Mouse (Mus musculus): ENCODE measurements around the gene Bbof1.

Bbof1 gene

DNA sequence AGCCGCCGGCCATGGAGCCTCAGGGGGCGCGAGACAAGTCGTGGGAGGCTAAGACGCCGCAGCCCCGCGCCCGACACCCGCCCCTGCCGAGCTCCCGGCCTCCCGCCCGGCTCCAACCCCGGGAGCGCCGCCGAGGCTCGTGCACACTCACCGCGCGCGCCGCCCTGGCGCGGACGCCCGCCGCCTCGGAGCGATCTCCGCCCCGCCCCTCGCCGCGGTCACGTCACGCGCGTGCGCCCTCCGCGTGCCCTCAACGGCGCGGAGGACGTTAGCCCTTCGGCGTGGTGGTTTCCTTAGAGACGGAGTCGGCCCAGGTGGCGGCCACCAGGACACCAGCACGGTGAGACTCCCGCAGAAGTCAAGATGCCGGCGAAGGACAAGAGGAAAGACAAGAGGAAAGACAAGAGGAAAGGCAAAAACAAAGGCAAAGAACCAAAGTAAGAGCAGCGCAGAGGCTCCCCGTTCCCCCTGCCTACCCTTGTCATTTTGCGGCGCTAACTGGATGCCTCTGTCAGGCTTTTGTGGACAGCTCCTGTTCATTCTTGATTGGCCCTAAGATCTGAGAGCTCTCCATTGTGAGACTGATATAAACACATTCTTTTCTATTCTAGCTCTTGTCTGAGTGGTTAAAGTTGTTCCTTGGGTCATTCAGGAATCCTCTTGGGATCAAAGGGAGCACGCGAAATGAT lies at the start of gene Bbof1, which contains the start of gene Entpd5:
Gene Bbof1, plus strand, starts transcription at position 253 of the 689 bp plus-strand sequence.
Gene Entpd5, minus strand, starts transcription at position 211 of the 689 bp plus-strand sequence.
- DNase-seq, result peak; percentile 95 to 98

DNA sequence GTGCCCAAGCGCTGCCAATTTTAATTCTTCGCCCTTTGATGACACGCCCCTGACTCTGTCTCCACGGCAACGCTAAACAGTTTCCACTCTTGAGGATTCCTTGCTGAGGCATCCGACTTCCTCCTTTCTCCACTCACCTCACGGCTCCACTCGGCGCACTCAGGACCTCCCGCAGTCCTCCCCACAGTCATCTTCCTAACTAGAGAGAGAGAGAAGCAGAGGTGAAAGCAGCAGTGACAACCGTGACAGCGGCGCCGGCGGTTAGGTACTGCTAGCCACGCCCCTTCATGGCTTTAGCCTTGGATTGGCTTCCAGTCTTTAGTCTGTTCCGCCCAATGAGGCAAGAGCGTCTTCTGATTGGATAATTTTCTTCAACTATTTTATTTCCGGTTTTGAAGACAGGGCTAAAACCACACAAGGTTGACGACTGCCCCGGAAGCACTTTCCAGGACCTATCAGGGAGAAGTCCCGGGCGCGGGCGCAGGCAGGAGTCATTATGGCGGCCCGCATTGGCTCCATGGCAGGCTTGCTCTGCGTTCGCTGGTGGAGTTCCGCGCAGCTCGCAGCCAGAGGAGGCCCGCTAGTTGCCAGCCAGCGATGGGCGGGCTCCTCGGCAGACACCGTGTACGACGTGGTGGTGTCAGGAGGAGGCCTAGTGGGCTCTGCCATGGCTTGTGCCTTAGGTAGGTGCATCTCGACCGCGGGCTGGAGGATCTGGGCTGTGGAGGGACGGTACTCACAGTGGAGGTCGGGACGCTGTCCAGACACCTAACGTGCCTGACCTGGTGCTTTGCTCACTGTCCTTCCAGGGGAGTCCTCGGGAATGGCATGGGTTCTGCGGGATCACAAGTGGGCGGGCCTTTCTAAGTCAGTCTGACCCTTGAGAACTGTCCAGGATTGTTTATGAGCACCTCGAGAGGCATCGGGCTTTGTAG lies 47.0 kb upstream of the Bbof1 start, which contains the start of the genes Coq6 and Fam161b:
Gene Coq6, plus strand, starts transcription at position 103 of the 935 bp plus-strand sequence.
Gene Fam161b, minus strand, starts transcription at position 279 of the 935 bp plus-strand sequence.
- peak; percentile 91 to 96 for DNase-seq

DNA sequence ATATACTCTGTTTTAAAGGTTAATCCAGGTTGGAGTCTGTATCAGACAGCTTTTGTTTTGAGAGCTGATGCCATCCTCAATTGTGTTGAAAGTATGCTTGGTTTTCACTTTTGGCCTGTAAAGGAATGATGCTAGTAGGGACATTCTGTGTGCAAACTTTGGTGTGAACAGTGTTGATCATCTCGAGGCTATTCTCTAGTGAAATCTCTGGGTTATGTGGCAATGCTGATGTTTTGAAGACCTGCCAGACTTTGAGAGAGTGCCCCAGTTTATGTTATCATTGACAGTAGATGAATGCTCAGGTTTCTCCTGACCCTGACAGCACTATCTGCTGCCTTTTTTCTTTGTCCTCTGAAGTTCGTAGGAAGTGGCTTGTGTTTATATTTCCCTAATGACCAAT lies 46.0 kb upstream of the Bbof1 start:
- DNase-seq, result no peak

DNA sequence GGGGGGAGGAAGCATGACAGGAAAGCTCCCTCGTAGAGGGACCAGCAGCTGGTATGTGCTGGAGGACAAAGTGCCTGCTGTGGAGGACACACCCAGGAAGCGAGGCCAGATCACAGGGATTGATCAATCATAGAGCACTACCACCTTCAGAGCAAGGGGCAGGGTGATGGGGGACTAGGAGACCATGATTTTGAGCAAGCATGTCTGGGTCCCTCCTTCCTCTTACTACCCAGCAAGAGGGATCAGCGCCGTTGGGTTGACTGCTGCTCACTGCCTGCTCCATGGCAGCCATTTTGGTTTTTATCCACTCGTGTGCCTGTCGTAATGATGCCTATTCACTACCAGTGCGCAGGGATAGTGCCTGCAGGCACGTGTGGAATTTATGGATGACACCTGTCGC lies 44.6 kb upstream of the Bbof1 start:
- DNase-seq, result no peak

DNA sequence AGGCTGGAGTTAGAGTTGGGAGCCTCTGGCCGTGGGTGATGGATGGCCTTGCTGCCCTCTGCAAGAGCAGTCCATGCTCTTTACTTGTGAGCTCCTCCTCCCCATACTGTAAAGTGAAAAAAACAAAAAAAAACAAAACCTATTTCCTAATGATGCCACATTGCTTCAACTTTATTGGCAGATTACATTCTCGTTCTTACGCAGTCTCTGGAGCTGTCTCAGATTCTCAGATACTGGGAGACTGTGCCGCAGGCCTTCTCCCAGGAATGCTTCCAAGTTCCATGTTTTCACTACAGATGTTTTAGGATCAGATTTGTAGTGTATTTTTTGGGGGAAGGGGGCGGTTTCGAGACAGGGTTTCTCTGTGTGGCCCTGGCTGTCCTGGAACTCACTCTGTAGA lies 43.7 kb upstream of the Bbof1 start:
- no peak for DNase-seq

DNA sequence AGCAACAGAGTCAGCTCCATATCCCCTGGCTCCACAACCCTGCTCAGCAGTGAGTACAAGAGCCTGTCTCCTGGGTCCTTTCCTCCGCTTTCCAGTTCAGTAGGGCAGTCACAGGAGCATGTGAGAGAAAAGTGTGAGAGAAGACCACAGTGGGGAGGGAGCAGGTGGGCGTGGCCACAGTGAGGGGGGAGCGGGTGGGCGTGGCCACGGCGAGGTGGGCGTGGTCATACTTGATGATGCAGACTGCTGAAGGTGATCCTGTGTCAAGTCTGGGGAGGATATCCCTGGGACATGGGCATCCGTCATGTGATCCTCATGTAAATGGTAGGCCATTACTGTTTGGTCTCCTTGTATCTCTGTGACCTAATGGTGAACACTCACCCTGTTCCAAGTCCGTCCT lies 41.9 kb upstream of the Bbof1 start:
- no peak for DNase-seq

DNA sequence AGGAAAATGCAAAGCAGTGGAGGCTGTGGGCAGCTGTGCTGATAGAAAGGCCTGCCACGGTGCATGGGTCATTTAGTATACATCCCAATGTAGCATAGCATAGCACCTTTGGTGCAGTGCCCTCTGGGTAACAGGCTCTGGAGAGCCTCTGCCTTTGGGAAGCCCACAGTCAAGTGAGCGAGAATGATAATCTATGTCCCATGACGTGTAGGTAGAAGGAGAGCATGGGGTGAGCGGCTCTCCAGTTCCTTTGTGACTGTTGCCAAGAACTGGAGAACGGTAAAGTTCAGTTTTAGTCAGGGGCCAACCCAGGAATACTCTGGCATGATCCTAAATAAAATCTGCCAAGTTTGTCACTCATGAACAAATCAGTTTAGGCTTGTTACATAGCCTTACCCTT lies 37.2 kb upstream of the Bbof1 start:
- no peak for DNase-seq

DNA sequence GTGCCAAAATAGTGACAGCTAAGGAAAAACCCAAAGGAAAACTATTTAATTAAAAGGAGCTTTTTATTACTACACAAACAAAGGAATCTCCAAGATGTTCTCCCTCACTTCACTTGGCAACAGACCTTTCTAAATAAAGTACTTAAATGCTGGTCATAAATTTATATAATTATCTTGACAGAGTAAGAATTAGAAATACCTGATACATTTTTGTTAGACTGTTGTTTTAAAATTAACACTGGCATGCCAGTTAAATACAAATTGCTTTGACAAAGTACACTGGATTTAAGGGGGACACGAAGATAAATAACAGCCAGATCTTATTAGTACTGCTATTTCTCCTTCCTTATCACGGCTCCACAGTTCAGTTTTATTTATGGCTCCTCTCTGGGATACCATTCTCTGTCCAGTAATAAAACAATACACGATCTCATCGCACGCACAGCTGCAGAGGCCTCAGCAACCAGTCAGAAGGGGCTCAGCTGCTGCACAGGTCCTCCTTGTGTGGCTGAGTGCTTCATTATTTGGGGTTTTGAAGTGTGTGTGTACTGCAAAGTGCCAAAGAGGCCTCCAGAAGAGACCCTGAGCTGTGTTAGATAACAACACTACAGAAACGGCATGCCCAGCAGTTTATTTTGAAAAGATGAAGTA lies 34.9 kb upstream of the Bbof1 start:
- no peak for DNase-seq

DNA sequence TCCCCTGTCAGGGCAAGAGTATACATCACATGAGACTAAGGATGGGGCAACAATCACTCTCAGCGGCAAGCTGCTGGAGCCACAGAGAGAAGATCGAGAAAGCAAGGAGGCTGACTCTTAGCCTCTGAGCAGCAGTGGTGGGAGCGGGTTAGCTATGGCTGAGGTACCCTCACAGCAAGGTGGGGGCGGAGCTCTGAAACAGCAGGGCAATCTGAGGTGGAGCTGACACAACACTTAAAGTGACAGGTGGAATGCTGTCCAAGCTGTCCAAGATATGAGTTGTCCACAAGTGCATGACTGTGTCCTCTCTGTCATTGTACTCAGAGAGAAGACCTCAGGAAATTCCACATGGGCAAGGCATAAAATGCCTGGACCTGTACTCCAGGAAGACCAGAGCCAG lies 26.5 kb upstream of the Bbof1 start:
- DNase-seq, result no peak

DNA sequence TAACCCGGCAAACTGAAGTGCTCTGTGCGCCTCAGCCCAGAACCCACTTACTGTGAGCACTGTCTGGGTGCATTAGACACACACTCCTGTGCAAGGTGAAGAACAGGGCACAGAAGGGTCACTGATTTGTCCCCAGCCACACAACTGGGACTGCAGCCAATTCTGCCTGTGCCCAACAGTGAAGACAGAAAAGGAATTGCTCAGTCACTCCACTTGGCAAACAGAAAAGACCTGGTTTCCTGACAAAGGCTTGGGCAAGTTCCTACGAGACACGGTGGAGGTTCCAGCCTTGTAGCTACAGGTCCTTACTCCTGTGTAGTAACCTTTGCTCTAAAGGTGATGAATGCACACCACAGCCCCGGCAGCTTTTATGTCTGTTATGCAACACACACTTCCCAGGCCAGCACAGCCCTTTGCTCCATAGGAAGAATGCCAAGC lies 24.2 kb upstream of the Bbof1 start:
- DNase-seq, result peak in 1 of 2 experiments; percentile 33

DNA sequence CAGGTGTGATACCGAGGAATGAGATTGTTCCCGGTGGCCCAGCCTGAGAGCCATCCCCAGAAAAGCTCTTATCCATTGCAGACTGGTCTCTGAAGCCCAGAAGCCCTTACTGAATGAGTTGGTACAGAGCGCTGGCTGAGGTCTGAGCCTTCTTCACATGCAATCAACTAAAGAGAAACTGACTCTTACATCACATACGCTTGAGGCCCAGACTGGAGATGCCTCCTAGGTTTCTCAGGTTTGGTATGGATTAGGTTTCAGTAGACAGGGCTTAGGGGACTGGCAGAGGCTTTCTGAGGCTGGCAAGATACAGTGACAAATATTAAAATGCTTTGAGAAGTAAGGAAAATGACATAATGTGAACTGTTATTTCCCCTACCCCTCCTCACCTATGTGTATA lies 23.5 kb upstream of the Bbof1 start:
- no peak for DNase-seq

DNA sequence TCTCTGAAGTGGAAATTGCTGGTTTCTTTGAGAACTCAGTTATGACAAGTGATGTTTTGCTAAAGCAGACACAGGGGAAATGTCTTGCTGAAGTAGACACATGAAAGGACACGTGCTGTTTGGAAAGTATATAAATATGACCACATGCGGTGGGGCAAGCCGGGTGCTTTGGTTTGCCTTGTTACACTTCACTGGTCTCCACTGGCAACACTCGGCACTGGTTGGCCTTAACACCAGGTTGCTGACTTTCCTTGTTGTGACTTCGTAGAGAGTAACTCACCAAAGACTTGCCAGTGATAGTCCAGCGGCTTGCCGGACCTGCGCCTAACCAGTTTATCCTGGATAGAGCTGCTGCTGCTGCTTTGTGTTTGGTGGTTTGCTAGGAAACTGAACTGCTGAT lies 20.8 kb upstream of the Bbof1 start:
- DNase-seq, result no peak

DNA sequence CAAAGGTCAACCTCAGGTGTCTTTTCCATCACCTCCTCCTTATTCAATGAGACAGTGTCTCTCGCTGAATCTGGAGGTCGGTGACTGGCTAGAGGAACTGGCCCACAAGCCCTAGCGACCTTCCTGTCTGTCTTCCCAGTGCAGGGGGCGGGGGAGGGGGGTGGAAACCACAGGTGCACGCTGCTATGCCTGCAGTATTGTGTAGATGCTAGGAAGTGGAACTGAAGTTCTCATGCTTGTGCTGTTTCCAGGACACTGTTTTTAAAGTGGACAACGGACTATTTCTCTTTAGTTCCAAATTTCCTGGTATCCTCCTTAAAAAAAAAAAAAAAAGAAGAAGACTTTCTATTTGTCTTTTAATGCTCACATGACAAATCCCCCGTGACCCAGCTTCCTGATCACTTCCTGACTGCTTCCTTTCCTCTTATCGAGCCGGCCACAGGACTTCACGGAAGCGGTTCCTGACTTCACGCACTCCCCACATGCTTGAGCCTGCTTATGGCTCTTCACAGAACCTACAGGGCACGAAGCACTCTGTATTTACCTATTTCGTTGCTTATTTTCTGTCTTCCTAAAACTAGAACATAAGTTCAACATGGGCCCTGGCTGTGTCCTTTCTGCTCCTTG lies 20.0 kb upstream of the Bbof1 start:
- no peak for DNase-seq

DNA sequence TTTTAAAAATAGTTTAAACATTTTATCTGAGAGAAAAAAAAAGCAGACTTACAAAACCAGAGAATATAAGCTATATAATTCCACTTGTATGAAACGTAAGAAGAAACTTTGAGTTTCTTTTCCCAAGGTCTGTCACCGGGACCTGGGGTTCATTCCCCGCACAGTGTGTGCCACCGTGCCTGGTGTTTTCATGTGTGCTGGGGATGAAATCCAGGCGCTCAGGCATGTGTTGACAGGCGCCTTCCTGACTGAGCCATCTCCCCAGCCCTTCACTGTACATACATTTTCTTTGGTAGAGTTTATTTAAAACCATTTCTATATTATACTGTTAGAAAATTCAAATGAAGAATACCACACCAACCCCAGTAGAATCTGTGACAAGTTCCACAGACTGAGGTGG lies 18.5 kb upstream of the Bbof1 start:
- DNase-seq, result no peak

DNA sequence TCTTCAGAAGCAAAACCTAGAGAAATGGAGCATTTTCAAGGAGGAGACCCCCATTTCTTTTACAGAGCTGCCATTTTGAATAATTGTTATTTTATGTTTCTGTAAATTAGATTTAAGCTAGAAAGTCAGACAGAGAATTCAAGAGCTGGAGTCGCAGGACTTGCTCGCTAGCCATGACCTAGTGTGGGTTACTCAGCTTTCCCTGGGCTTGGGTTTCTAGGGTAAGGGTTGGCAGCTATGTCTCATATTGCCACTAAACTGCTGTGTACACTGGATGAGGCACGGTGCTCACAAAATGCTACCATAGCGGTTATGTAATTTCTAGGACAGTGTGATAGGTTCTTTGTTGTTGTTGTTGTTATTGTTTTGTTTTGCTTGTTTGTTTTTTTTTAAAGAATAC lies 16.2 kb upstream of the Bbof1 start:
- DNase-seq, result no peak

DNA sequence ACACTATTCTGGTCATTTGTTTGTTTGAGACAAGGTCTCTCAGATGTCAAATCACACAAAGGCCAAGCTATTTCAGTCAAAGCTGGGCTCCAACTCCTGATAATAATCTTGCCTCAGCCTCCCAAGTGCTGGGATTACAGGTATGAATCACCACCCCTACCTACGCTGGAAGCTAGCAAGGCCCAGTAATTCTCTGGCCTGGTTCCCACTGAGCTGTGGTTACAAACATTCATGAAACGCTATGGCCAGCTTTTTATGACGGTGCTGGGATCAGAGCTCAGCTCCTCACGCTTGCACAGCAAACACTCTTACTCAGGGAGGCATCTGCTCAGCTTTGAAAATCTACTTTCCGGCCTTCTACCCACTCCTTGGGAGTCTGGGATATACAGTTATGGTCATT lies 15.0 kb upstream of the Bbof1 start:
- no peak for DNase-seq

DNA sequence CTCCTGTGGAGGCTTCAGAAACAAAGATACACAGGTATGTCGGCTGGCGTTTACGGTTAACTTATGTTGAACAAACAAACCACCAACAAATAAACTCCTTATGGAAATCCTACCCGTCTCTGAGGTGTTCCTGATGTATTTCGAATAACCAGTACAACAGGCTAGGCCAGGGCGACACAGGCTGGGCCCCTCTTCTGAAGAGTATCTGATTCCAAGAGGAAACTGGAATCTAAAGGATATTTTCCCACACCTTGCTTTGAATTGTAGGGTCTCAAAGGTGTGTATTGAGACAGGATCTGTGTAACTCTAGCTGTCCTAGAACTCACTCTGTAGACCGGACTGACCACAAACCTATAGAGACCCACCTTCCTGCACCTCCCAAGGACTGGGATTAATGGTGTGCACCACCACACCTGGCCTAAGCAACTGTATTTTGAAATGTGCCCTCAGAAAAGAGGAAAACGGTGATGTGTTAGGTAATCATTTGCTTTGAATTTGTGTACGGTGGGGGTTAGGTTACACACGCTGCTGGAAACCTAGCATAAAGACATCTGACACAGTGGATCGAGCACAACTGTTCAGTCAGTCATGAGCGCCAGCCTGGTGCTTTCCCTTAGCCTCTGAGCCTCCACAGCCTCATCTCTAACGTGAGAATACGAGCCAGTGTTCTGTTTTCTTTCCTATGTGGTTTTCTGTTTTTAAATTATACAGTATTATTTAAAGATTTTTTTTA lies 11.8 kb upstream of the Bbof1 start:
- no peak for DNase-seq

DNA sequence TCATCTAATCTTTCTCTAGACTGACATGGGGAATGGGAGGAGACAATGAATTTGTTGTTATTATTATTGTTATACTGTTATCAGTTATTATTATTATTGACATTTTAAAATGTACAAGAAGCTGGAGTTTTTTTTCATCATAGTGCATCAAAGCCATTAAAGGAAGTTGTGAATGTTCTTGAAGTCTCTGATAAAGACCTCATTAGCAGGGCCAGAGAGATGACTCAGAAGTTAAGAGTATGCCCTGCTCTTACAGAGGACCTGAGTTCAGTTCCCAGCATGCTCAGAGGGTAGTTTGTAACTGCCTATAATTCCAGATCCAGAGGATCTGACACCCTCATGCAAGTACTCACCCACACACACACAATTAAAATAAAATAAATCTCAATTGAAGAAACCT lies 11.2 kb upstream of the Bbof1 start:
- no peak for DNase-seq

DNA sequence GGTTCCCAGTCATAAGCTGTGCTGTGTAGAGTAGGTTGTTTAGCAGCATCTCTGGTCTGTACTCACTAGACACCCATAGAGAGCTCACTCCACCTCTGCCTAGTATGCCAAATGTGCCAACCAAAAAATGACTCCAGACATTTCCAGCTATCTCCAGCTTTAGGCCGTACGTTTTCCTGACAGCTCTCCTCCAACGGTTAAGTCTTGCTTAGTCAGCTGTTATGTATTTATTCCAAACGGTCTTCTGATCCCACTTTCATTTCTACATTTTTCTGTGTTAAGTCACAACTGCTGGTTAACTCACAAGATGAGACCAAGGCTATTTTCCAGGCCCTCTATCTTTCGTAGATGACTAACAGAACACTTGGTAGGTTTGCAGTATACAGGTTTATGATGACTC lies 10.2 kb upstream of the Bbof1 start:
- no peak for DNase-seq

DNA sequence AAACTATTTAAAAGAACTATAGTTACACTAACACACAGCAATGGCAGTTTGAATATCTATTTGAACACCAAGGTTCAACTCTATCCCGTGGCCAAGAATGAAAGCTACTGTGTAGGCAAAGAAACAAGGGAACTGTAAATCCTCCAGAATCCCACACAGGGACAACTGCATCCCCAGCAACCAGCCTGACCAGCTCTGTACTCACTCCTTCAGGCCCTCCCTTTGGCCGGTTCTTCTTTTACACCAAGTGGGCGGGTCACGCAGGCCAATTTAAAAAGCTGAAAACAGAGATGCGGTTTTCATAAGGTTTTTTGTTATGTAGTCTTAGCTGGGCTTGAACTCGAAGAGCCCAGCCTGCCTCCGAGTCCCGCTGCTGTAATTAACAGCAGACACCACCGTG lies 9.7 kb upstream of the Bbof1 start:
- no peak for DNase-seq

DNA sequence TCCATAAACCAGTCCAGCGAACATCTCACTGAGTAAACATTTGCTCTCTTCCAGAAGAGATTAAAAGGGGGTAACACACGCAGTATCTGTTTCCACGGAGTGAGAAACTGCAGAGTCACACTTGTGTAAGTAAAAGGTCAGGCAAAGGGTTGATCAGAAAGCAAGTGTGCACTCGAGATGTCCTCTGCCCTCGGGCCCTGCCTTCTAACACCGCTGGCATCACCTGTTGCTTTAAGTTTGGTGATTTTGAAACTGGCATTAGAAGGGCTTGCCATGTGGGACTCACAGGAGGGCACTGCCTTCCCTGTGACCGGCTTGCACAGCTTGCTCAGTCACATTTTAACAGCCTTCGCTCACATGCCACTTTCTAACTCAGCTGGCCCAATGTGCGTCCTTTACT lies 9.2 kb upstream of the Bbof1 start:
- no peak for DNase-seq

DNA sequence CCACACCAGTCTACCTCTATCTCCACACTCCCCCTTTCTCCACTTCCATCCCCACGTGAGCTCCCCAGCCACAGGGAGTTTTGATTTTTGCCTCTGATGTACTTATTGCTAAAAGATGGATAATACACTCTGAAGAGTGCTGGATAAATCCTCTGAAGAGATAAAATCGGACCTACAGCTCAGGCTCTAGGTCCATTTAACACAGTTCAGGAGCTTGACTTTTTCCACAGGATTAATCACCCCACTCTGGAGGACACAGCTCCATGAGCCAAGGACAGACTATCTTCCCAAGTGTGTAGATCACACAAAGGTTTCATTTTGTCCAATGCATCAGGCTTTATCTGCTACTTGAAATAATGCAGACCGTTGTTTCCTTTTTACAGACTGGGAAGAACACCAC lies 8.8 kb upstream of the Bbof1 start:
- DNase-seq, result no peak
